Mouse (Mus musculus): ENCODE results near the gene Tas2r144. TPM values are rescaled to one million over a fixed set of nuclear protein-coding genes. Genes with fewer than 3 reads are reported as not detected.

Tas2r144 gene
- polyA plus RNA-seq, 1 experiment from 2014 or later, result not detected

DNA sequence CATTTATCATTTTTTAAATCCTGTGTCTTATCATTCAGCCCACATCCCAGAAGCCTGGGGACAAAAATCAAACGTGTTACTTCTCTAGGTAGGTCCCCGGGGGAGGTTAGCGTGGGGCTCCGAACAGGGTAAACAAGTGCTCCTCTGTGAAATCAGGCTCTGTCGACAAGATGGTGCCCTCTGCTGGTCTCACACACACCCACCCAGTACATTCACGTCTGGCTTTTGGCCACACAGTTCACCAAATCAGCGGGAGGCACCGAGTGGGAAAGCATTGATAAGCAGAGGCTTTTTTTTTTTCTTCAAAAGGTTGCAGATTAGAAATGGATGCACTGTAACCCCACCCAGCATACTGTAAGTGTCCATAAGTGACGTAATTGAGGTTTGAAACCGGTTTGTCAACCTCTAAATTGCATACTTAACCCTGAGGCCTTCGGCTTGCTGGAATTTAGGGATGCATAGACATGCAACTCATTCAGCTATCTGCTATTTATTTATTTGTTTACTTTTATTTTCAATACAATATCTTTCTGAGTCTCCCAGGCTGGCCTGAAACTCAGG, 42.3 kb downstream of the Tas2r144 start:
- Histone ChIP-seq H3K36me3 (ENCODE audit: control insufficient read depth, insufficient read depth, low read length) (no peaks in the 10 kb centered on the region), H3K9ac (ENCODE audit: low read length) (no peak overlapping the region), H3K27ac (replicated peaks) (peak overlapping the region; percentile 31), H3K4me3 (ENCODE audit: low read depth, low read length) (no peak overlapping the region), H3K4me2 (replicated peaks; ENCODE audit: low read depth) (no peak overlapping the region), H3K9me3 (ENCODE audit: control insufficient read depth, low read length) (no peaks in the 10 kb centered on the region), H3K27me3 (ENCODE audit: control insufficient read depth, insufficient read depth, low read length) (no peaks in the 10 kb centered on the region), H3K4me1 (replicated peaks; ENCODE audit: control insufficient read depth, insufficient read depth) (no peaks in the 10 kb centered on the region)
- peak; percentile 78 for DNase-seq (ENCODE audit: low spot score)
- peak; percentile 45 for ATAC-seq (ENCODE audit: low FRiP score, low TSS enrichment)
- TF ChIP-seq CTCF (IDR thresholded peaks at IDR 0.05; ENCODE audit: low read depth) (peak; percentile 80), EP300 (optimal IDR thresholded peaks at IDR 0.05) (no peak)
- WGBS, result 15% methylated on average over 11 of the region's 11 CpGs

- H3K4me1 ChIP-seq (replicated peaks; ENCODE audit: control insufficient read depth, insufficient read depth), result no peaks in the 10 kb centered on the region
- no peak overlapping the region for H3K9ac ChIP-seq (ENCODE audit: low read length)
- DNase-seq (ENCODE audit: low spot score), result peak; percentile 74
- peak; percentile 46 for ATAC-seq (ENCODE audit: low FRiP score, low TSS enrichment)
- TF ChIP-seq EP300 (optimal IDR thresholded peaks at IDR 0.05), result no peak
- no peak for TF ChIP-seq CTCF (IDR thresholded peaks at IDR 0.05; ENCODE audit: low read depth)
- WGBS, result 26% methylated on average over 6 of the region's 6 CpGs
- H3K36me3 ChIP-seq (ENCODE audit: control insufficient read depth, insufficient read depth, low read length), result no peaks in the 10 kb centered on the region
- H3K27me3 ChIP-seq (ENCODE audit: control insufficient read depth, insufficient read depth, low read length), result no peaks in the 10 kb centered on the region
- H3K4me3 ChIP-seq (ENCODE audit: low read depth, low read length), result no peak overlapping the region
- peak overlapping the region; percentile 86 for H3K27ac ChIP-seq (replicated peaks)
- H3K9me3 ChIP-seq (ENCODE audit: control insufficient read depth, low read length), result no peaks in the 10 kb centered on the region
- H3K4me2 ChIP-seq (replicated peaks; ENCODE audit: low read depth), result no peak overlapping the region
Measured at GRCm38 (mm10) chr6:42260430-42260829, 45.3 kb downstream of the Tas2r144 start.

- ATAC-seq (ENCODE audit: low FRiP score, low TSS enrichment), result peak; percentile 15; the same call in 1 of the 2 replicates
- no peaks in the 10 kb centered on the region for H3K36me3 ChIP-seq (ENCODE audit: control insufficient read depth, insufficient read depth, low read length)
- H3K4me2 ChIP-seq (replicated peaks; ENCODE audit: low read depth), result peak within 1 kb of the TSS; percentile 41
- H3K9ac ChIP-seq (ENCODE audit: low read length), result peak within 1 kb of the TSS; percentile 35
- H3K27ac ChIP-seq (replicated peaks), result peak within 1 kb of the TSS; percentile 86
- no peaks in the 10 kb centered on the region for H3K27me3 ChIP-seq (ENCODE audit: control insufficient read depth, insufficient read depth, low read length)
- TF ChIP-seq EP300 (optimal IDR thresholded peaks at IDR 0.05) (no peak), CTCF (IDR thresholded peaks at IDR 0.05; ENCODE audit: low read depth) (no peak)
- no peaks in the 10 kb centered on the region for H3K4me1 ChIP-seq (replicated peaks; ENCODE audit: control insufficient read depth, insufficient read depth)
- peak within 1 kb of the TSS; percentile 20; the same call in 1 of the 2 replicates for H3K4me3 ChIP-seq (ENCODE audit: low read depth, low read length)
- H3K9me3 ChIP-seq (ENCODE audit: control insufficient read depth, low read length), result no peaks in the 10 kb centered on the region
- 14% methylated on average over 20 of the region's 20 CpGs for WGBS
- peak; percentile 82 for DNase-seq (ENCODE audit: low spot score)
Measured at GRCm38 (mm10) chr6:42261524-42262170, 46.5 kb downstream of the Tas2r144 start, which contains the start of gene Tmem139. TSS of gene Tmem139 (plus strand) at chr6:42261970.

DNA sequence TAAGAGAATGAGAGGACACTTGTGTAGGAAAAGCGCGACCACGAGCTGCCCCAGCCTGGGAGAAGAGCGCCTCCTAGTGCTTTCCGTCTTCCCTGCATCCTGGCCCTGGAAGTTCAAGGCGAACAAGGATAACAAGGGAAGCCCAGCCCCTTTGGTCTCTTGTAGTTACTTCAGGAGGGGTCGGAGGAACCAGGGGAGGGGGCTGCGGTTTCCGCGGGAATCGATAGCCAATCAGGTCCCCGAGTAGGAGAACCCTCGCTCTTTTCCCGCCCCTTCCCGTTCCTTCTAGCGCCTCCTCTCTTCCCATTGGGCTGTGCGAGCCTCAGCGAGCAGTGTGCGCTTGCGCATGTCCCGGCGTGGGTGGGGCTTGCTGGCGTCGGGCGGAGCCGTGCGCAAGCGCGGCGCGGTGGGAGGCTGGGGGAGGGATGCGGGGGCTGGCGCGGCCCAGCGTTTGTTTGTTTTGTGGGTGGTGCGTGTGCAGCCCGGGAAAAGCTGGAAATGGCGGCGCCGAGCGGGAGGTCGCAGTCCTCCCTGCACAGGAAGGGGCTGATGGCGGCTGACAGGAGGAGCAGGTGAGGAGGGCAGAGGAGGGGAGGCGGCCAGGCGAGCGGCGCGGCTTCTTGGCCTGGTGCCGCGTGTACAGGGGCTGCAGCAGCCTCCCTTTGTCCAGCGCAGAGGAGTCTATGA, 49.6 kb downstream of the Tas2r144 start, which contains the start of gene Casp2:
Gene Casp2 (plus strand): TSS at position 360 of the 687 bp plus-strand sequence.
- H3K9me3 ChIP-seq (ENCODE audit: control insufficient read depth, low read length), result no peaks in the 10 kb centered on the region
- DNase-seq (ENCODE audit: low spot score) (peak; percentile 99), ATAC-seq (ENCODE audit: low FRiP score, low TSS enrichment) (peak; percentile 98)
- peak within 1 kb of the TSS; percentile 96 for H3K27ac ChIP-seq (replicated peaks)
- H3K4me3 ChIP-seq (ENCODE audit: low read depth, low read length), result peak within 1 kb of the TSS; percentile 86
- H3K9ac ChIP-seq (ENCODE audit: low read length), result peak within 1 kb of the TSS; percentile 91
- peak within 1 kb of the TSS; percentile 88 for H3K4me2 ChIP-seq (replicated peaks; ENCODE audit: low read depth)
- no peaks in the 10 kb centered on the region for H3K27me3 ChIP-seq (ENCODE audit: control insufficient read depth, insufficient read depth, low read length)
- H3K36me3 ChIP-seq (ENCODE audit: control insufficient read depth, insufficient read depth, low read length), result peaks cover 12% of the 10 kb centered on the region
- no peaks in the 10 kb centered on the region for H3K4me1 ChIP-seq (replicated peaks; ENCODE audit: control insufficient read depth, insufficient read depth)
- under 1% methylated on average over 49 of the region's 51 CpGs for whole genome bisulfite sequencing
- TF ChIP-seq CTCF (IDR thresholded peaks at IDR 0.05; ENCODE audit: low read depth) (peak; percentile 97), EP300 (optimal IDR thresholded peaks at IDR 0.05) (no peak)

Other genes starting within 250 kb of the Tas2r144 start
- gene Sval3, start 247.2 kb upstream of the Tas2r144 start, polyA plus RNA-seq (2015; fragmentation: Nextera tagmentation; extraction: Ambion mirVana), result not detected in 2 replicates
- gene Sva, start 176.9 kb upstream of the Tas2r144 start, polyA plus RNA-seq (2015; fragmentation: Nextera tagmentation; extraction: Ambion mirVana), result not detected in 2 replicates
- not detected in 2 replicates for gene Tas2r139, start 74.4 kb upstream of the Tas2r144 start, polyA plus RNA-seq (2015; fragmentation: Nextera tagmentation; extraction: Ambion mirVana)
- gene Gstk1, start 30.6 kb downstream of the Tas2r144 start, polyA plus RNA-seq (2015; fragmentation: Nextera tagmentation; extraction: Ambion mirVana), result 56.7 and 60.5 TPM in 2 replicates
- gene Tmem139, start 46.6 kb downstream of the Tas2r144 start, polyA plus RNA-seq (2015; fragmentation: Nextera tagmentation; extraction: Ambion mirVana), result 24.6 and 28.2 TPM in 2 replicates
- 20.2 and 21.6 TPM in 2 replicates for gene Casp2, start 49.7 kb downstream of the Tas2r144 start, polyA plus RNA-seq (2015; fragmentation: Nextera tagmentation; extraction: Ambion mirVana)
- 0.06 and 0.12 TPM in 2 replicates for gene Clcn1, start 71.4 kb downstream of the Tas2r144 start, polyA plus RNA-seq (2015; fragmentation: Nextera tagmentation; extraction: Ambion mirVana)
- 0.10 and 0.12 TPM in 2 replicates for gene Fam131b, start 109.3 kb downstream of the Tas2r144 start, polyA plus RNA-seq (2015; fragmentation: Nextera tagmentation; extraction: Ambion mirVana)
- gene Zyx, start 134.3 kb downstream of the Tas2r144 start, polyA plus RNA-seq (2015; fragmentation: Nextera tagmentation; extraction: Ambion mirVana), result 60.5 and 68.0 TPM in 2 replicates
- 19.9 and 20.1 TPM in 2 replicates for gene Epha1, start 157.9 kb downstream of the Tas2r144 start, polyA plus RNA-seq (2015; fragmentation: Nextera tagmentation; extraction: Ambion mirVana)
- gene Tas2r143, start 184.9 kb downstream of the Tas2r144 start, polyA plus RNA-seq (2015; fragmentation: Nextera tagmentation; extraction: Ambion mirVana), result not detected in 2 replicates
- gene Tas2r135, start 190.1 kb downstream of the Tas2r144 start, polyA plus RNA-seq (2015; fragmentation: Nextera tagmentation; extraction: Ambion mirVana), result not detected in 2 replicates
- gene Tas2r126, start 219.2 kb downstream of the Tas2r144 start, polyA plus RNA-seq (2015; fragmentation: Nextera tagmentation; extraction: Ambion mirVana), result not detected in 2 replicates
- not detected in 2 replicates for gene Olfr458, start 249.9 kb downstream of the Tas2r144 start, polyA plus RNA-seq (2015; fragmentation: Nextera tagmentation; extraction: Ambion mirVana)